8 mouse cellular contexts compared by ENCODE assay signal in the genomic region with DNA sequence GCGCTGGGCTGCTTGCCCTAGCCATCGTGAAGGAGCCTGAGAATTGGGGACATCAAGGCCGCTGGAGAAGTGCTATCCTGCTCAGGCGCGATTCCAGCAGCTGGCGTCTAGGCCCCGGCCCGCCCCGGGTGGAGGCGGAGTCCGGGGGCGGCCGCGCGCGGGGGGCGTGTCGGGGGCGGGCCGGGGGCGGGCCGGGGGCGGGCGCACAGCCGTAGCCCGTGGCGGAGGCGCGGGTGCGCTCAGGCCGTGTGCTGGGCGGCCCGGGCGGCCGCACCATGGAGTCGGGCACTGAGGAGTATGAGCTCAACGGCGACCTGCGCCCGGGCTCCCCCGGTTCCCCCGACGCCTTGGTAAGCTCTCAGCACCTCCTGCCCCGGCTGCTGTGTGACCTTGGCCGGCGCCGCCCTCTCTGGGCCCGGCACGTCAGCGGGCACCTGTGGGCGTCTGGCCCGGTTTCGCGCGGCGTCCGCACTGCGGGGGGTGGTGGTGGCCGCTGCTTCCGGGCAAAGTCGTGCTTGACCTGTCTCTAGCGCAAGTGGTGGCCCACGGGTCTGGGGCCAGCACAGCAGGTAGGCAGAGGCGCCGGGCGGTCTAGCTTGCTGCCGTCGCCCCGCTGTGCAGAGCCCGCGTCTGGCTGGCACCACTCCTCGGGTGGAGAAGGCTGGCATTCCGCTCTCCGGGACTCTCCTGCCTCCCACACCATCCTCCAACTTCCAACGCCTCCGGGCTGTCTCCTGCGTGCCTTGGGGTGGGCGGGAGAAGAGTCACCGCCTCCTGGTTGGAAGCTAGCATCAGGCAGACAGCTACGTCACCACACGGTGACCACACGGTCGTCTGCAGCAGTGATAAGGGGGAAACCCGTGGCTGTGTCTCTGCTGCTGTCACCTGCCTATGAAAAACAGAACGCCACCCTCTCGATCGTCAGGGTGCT. TPM values are rescaled to one million over a fixed set of nuclear protein-coding genes. Genes with fewer than 3 reads are reported as not detected.
DNase-seq lines count a peak whose midpoint lies in the region; ATAC-seq lines count a peak whose summit lies in the region.

A gene (plus strand): TSS at position 198 of the 931 bp plus-strand sequence.

- under 1% methylated on average over 87 of the region's 87 CpGs for WGBS in hindbrain, embryonic 15.5 days

- peak within 1 kb of the TSS; percentile 74 for H3K4me3 ChIP-seq in hindbrain, embryonic 15.5 days
- peak within 1 kb of the TSS; percentile 98 for H3K4me3 ChIP-seq in megakaryocyte, embryonic 14.5 days (replicated peaks)

- peak; percentile 90 for ATAC-seq in hindbrain, embryonic 15.5 days (ENCODE audit: low FRiP score, low read depth)

- peak; percentile 82 for DNase-seq in ZHBTc4 (ENCODE audit: low read depth, low spot score)
- DNase-seq in cerebellum, postnatal 36 days = peak; percentile 67 to 79
- DNase-seq in gastrocnemius, adult 18-20 months (ENCODE audit: low spot score) = peak; percentile 85
- peak; percentile 64 to 78 for DNase-seq in left cerebral cortex, adult 9 months (ENCODE audit: low spot score in 2 of 2)
- peak; percentile 76 to 80 for DNase-seq in right cerebral cortex, adult 2 months (ENCODE audit: low spot score in 2 of 2)
- DNase-seq in urinary bladder, postnatal 10 days (ENCODE audit: low spot score) = peak; percentile 47

- H3K9ac ChIP-seq in hindbrain, embryonic 15.5 days = peak within 1 kb of the TSS; percentile 64

- no peaks in the 10 kb centered on the region for H3K27me3 ChIP-seq in hindbrain, embryonic 15.5 days
- H3K27me3 ChIP-seq in megakaryocyte, embryonic 14.5 days (replicated peaks) = peaks cover 4% of the 10 kb centered on the region

- no peaks in the 10 kb centered on the region for H3K36me3 ChIP-seq in hindbrain, embryonic 15.5 days
- peaks cover 39% of the 10 kb centered on the region for H3K36me3 ChIP-seq in megakaryocyte, embryonic 14.5 days (replicated peaks; ENCODE audit: low read length)

- peak within 1 kb of the TSS; percentile 60 for H3K27ac ChIP-seq in hindbrain, embryonic 15.5 days (replicated peaks)

- H3K4me1 ChIP-seq in hindbrain, embryonic 15.5 days (replicated peaks) = peaks cover 35% of the 10 kb centered on the region
- peaks cover 96% of the 10 kb centered on the region for H3K4me1 ChIP-seq in megakaryocyte, embryonic 14.5 days

- peak within 1 kb of the TSS; percentile 98 for H3K4me2 ChIP-seq in hindbrain, embryonic 15.5 days

- no peaks in the 10 kb centered on the region for H3K9me3 ChIP-seq in hindbrain, embryonic 15.5 days
- peaks cover 7% of the 10 kb centered on the region; the same call in 1 of the 2 replicates for H3K9me3 ChIP-seq in megakaryocyte, embryonic 14.5 days

RNA-seq across cellular contexts. Expression of the gene that starts here (rescaled TPM):
- total RNA-seq in gastrocnemius, adult 18-20 months (2021) = 10 to 100 TPM; 17.3 to 23.8 TPM
- polyA plus RNA-seq in hindbrain, embryonic 15.5 days (2015; fragmentation: Nextera tagmentation; extraction: Ambion mirVana) = 28.2 and 32.3 TPM in 2 replicates
- polyA plus RNA-seq in megakaryocyte, embryonic 14.5 days (2012; ENCODE audit: insufficient read depth, low replicate concordance) = 422 and 866 TPM in 2 replicates

Comparison
In these comparisons a context has a peak if more than half of its experiments do, and no peak if none do; other contexts are left out.
1. Peak in every context shown above with its lines: DNase-seq, ATAC-seq, H3K4me3 ChIP-seq and H3K27ac ChIP-seq.
2. RNA of the gene that starts here (polyA plus RNA-seq): 422 to 866 TPM in megakaryocyte, embryonic 14.5 days; 28.2 to 32.3 TPM in hindbrain, embryonic 15.5 days; every median in the first group is over 10 times any median in the second.